Mouse (Mus musculus) layer of hippocampus, adult 18-20 months (tissue): Measurements from ENCODE around the gene Cc2d2b. TPM values are rescaled to one million over a fixed set of nuclear protein-coding genes. Genes with fewer than 3 reads are reported as not detected.

ENCODE experiments used
- DNase-seq, 2 experiments: peaks; one replicate each; pipeline ENCODE4 v3.0.0; 2022; ENCODE audit warnings: low spot score in 2 of 2
- total RNA-seq, 2 experiments: library from RNA; stranded (reverse); gene quantifications; 2 replicates each; pipeline ENCODE4 v1.2.3; 2021

Cc2d2b gene
- total RNA-seq, 2 experiments from 2014 or later, result 0.54 to 1.1 TPM

DNA sequence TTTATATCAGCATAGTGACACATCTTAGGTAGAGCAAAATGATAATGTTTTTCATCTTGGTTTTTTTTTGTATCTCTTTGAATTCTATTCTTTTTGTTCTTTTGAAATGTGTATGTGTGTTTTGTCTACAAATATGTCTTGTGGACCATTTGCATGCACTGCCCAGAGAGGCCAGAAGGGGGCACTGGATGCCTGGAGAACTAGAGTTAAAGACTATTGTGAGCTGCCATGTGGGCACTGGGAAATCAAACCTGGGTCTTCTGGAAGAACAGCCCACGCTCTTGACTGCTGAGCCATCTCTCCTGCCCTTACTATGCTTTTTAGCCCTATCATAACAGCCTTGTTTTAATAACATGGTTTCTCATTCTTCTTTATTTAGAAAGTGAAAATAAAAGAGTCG lies 5.8 kb downstream of the Cc2d2b start:
- DNase-seq, result no peak

DNA sequence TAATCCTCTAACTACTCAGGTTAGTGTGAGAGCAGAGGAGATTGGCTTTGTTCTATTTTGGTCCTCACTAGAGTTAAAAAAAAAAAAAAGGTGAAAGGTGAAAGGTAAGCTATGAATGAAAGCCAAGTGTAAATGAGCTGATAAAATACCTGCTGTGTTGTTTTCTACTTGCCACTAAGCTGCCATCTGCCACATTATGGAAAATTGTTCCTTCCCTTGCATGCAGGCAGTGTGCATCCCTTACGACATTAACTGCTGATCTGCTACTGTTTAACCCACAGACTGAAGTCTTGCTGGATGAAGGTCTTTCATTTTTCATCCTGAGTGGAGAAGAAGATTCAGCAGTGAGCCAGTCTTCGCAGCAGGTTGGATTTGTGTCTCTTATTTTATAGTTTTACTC lies 11.5 kb downstream of the Cc2d2b start:
- DNase-seq, result no peak

DNA sequence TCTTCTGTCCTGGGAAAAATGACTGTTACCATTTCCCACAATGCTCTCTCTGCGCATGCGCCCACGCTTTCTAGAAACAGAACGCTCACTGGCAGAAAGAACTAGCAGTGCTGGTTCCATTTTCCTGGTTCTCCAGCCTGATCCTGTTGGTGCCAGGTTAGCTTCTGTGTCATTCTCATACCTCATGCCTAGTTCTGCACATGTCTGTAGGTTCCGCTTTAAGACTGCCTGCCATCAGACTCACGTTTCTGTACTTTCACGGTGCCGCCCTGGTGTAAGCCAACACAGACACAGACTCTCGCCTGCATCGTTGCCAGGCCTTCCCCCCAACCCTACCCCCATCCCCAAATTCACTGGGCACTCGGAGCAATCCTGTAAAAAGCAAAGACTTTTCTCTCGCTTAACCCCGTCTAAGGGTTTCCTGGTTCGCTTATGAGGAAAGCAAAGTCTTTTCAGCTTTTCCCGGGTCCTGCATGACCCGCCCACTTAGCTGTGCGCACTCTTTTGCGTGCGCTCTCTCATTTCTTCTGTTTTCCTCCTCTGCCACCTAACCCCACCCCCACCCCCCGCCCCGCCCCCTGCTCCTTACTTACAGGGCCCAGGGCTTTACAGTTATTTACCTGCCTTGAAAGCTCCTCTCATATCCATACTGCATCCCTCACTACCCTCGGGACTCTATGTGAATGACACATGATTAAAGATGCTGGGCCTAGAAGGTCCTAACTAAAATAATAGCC lies 13.6 kb downstream of the Cc2d2b start:
- peak; percentile 42 to 80 for DNase-seq

DNA sequence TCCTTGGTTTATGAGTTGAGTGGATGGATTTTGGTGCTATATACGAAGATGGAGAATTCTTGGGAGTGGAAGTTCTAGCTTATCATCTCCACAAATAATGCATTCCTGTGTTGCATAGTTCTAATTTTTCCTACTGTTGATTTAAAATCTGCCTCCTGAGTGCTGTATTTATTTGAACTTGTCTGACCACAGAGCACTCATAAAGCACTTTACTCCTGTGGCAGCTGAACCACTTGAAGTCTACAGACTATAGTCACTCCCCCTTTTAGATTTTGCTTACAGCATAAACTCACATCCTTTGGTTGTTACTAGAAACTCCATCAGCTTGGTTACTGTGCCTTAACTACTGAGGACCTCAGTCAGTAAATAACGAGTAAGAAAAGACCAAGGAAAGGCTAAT lies 18.6 kb downstream of the Cc2d2b start:
- no peak for DNase-seq

DNA sequence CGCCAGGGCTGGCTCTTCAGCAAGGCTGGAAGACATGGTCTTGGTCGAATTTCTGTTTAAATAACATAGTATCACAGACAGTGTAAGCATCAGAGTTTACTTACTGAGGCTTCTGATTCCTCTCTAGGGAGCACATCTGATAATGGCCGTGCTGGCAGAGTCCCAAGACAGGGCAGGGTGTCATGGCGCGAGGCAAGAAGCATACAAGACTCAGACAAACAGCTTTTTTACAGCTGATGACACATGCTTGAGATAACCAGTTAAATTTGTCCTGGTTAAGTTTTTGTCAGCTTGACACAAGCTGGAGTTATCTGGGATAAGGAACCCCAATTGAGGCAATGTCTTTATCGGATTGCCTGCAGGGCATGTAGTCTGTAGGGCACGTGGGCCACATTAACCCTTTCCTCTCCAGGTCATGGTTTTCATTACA lies 20.8 kb downstream of the Cc2d2b start:
- no peak for DNase-seq

DNA sequence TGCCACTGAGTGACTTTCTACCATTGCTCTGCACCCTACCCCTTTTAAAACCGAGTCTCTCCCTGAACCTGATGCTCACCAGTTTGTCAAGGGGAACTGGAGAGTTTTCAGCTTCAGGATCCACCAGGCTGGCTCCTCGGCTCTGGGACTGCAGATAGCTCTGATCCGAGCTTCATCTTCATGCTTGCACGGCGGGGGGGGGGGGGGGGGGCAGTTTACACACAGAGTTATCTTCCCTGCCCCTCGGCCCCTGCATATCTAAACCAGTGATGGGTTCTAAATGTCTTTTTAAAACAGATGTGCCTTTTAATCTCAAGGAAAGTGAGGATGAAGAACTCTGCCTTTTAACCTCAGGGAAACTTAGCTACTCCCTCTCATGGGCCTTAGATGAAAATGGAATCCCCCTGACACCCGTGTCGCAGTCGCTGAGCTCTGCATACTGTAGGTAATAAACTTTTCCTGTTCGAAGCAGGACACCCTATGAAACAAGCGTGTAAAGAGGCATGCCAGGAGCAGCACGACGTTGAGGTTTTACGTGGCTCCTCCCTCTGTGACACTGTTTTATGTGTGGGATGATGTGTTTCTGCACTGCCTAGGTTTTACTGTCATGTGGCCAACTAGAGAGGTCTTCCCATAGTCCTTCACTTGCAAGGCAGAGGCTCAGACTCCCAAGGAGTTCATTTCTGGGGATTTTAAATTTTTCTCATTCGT lies 39.6 kb downstream of the Cc2d2b start:
- DNase-seq, result no peak

DNA sequence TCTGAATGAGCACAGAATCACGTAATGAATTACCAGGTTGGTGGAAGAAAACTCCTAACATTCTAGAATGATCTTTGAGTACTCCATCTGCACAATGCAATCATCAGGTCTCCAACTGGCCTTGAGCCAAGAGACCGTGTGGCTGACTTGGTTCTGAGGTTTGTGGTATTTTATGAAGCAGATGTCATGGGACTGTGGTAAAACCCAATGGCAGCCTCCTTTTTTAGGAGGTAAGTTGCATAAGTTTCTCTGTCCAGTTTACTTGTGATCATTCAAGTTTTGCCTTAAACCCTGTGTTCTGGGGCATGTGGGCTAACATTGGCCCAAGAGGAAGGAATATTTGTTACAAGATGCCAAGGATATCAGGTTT lies 40.1 kb downstream of the Cc2d2b start:
- peak in 1 of 2 experiments; percentile 1 for DNase-seq

DNA sequence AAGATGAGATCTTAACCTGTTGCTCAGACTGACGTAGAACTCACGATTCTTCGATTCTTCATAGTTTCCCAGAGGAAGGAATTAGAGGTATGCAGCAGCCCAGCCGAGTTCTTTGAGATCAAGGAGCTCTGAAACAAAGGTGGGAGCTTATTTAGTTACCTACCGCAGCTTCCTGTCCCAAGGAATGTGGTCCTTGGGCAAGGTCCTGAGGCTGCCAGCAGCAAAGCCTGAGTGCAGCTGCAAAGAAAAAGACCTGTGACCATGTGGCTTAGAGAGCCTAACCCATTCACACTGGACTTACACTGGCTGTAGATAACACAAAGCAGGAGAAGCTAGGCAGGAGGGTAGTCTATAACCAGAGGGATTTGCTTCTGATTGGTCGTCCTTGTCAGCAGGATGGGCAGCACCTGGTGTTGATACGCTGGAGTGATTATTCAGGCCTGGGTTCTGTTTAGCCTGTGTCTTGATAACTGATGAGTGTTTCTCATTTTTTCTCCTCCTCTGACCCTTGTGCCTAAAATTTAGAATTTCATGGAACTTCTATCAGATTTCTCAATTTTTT lies 56.7 kb downstream of the Cc2d2b start:
- no peak for DNase-seq

DNA sequence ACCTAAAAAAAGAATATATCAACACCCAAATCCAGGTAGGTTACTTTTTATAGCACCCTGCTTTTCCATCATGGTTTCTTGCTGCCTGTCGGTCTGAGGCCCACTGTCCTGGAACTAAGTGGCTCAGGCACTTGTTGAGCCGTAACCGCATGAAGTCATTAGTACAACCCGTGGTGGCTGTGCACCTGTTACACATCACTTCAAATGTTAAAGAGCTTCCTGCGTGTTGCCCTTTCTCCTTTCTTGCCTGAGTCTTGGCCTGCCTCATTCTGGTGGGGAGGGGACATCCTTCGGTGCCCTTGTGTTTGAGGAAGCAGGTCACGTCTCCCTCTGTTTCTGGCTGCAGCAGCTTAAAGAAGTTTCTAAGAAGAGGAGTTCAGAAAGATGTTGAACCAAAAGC lies 61.3 kb downstream of the Cc2d2b start:
- no peak for DNase-seq

DNA sequence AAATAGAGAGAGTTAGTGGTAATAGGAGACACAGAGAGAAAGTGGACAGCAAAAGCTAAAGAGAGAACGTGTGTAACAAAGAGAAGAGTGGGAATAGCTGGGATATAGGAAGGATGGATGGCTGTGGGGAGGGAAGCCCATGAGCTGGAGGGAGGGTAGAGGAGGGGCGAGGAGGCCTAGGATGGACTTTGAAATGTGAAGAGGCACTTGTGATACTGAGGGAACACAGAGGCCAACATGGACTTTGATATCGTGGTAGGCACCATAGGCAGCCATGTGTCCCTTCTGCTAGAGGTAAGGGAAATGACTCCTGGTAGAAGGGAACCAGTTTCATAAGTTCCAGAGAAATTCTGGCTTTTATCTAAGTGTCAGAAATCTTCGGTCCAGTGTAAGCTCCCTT lies 63.3 kb downstream of the Cc2d2b start:
- DNase-seq, result no peak

DNA sequence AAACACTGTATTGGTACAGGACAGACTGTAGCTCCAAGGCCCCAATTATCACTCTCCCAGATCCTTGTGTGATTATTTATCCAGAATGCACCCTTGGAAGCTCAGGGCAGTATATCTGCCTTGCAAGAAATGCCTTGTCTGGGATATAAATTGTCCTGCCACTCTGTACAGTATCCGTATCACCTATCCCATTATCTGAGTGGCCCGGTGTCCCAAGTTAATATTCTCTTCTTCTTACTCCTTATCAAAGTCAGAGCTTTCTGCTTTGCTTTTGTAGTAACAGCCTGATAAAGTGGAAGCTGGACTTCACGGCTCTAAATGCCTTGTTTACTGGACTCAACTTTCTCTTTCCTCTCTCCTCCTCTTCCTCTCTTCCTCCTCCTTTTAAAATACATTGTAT lies 64.2 kb downstream of the Cc2d2b start:
- no peak for DNase-seq

DNA sequence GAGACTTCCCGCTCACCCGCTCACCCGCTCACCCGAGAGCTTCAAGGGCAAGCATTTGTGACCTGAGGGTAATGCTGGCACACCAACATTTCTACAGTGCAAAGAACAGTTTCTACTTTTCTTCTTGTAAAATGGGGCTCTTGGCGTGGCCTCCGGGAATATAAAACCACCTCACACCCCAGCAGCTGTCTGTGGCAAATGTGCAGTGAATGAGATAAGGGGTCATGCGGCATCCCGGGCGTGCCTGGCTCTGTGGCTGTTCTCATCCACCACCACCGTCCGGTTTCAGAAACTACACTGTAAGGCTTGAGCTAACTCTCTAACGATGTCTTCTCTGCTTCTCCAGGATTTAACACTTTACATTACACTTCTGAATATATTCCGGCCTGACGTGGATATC lies 64.8 kb downstream of the Cc2d2b start:
- no peak for DNase-seq

DNA sequence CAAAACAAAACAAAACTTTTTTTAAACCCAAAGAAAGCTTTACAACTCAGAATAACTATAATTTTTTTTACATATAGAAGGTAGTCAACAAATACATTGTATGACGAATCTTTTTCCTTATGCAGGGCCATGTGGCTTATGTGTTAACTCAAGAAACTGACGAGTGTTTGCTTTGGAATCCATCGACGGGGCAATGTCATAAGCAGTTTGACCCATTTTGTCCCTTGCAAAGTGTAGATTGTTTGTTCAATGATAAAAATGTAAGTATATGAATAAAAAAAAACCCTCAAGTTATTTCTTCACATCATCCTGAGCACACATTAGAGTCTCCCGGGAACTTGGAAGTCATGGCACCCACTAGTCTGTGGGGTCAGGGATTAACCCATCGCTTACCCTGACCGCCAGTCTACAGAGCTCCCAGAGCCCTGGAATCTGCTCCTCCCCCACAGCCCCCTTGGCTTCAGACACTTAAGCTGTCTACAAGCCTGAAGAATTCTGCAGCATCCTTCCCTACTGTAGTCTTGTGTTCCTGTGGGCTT lies 67.2 kb downstream of the Cc2d2b start:
- no peak for DNase-seq

DNA sequence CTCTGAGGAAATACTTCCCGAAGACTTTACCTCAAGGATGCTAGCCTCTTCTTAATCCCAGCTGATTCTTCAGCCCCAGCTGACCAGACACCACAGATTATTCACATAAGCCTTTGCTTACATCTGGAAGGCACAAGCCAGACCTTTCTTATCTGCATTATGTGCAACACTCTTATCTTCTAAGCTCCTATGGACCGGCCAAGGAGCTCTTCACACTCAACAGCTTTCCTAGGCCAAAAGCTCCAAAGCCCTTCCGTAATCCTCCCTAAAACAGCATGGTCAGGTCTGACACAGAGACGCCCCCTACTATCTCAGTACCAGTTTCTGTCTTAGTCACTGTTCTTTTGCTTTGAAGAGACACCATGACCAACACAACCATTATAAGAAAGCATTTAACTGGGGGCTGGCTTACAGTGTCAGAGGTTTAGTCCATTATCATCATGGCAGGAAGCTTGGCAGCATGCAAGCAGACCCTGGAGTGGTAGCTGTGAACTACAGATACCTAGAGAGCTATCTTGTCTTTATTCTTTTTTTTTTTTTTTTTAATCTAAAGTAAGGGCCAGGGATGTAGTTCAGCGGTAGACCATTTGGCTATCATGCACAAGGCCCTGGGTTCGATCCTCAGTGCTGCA lies 69.5 kb downstream of the Cc2d2b start:
- DNase-seq, result no peak

DNA sequence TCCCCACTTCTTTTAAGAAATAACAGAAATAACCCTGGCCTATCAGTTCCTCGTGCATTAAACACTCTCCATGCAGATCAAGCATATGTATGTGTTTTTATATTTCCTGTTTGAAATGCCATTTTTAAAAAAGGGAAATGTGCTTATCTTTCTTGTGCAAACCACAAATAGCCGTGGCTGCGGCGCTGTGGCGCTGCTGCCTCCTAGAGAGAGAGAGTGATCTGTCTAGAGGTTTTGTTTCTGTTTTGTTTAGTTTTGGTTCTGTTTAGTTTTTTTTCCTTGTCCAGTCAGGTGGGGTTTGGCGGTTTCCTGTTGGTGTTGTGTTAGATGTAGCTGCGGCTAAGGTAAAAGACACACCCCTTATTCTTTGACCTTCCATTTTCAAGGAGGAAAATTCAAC lies 70.2 kb downstream of the Cc2d2b start:
- DNase-seq, result no peak

DNA sequence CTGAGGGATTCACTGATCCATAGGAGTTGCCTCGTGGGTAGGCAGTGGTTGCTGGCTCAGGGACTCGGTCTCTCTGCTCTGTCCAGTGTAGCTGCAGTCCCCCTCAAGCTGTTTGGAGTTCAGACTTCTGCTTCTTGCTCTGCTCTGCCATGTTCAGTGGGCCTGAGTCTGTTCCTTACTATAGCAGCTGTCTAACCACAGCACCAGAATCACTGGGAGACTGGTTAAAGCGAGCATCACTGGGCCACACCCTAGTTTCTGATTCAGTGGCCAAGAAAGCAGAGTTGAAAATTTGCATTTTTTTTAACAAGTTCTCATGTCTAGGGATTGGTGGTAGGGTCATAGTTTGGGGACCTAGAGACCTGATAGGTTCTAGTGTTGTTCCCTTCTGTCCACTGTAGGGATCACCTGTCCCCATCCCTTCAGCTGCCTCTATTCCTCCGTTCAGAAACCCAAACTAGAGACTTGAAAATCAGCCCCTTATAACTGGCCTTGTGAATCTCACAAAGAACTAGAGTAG lies 72.8 kb downstream of the Cc2d2b start:
- DNase-seq, result no peak

DNA sequence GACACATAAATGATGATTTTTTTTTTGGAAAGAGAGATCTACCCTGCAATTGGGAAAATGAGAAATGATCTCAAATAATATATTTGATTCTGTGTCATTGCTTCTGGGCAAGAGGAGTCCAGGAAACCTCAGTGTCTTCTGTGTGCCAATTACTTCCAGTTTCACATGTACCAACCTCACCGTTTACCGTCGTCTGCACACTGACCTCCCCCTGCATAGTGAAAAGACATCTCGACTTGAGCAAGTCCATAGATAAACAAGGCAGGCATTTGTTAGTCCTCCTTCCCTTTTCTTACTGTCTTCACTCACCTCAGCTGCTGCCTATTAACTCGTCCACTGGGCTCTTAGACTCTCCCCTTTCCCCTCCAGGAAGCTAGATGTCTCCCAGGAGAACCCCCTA lies 77.1 kb downstream of the Cc2d2b start:
- DNase-seq, result no peak

DNA sequence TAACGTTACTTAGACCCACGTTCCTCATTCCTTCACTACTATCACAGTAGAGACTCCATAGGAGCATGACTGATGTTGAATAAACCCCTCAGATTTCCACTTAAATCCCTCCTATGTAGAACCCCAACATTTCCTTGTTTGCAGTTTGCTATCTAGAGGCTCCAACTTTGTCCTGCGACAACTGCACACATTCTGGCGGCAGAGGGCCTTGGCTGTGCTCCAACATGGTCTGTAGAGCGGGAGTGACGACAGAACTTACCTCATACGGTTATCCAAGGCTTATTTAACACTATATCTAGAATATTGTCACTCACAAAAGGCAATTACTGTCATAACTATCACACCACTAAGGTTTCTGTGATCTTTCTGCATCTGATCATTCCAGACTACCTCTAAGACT lies 78.2 kb downstream of the Cc2d2b start:
- no peak for DNase-seq

DNA sequence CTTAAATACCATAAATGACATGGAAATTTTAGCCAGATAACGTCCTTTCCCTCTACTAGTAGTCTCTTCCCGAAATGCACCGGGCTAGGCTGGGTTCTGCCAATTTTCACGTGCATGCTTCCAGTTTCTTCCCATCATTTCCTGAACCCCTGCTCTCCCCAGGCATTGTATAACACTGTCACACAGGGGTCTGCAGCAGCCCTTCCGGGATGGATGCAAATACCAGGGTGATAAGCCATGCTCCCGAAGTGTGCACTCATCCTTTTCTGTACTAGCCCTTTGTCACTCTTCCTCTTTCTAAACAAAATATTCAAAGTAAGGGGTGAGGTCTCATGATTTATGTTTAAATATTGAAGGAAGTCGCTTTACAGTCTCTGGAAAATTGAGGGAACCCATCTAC lies 81.6 kb downstream of the Cc2d2b start:
- no peak for DNase-seq

DNA sequence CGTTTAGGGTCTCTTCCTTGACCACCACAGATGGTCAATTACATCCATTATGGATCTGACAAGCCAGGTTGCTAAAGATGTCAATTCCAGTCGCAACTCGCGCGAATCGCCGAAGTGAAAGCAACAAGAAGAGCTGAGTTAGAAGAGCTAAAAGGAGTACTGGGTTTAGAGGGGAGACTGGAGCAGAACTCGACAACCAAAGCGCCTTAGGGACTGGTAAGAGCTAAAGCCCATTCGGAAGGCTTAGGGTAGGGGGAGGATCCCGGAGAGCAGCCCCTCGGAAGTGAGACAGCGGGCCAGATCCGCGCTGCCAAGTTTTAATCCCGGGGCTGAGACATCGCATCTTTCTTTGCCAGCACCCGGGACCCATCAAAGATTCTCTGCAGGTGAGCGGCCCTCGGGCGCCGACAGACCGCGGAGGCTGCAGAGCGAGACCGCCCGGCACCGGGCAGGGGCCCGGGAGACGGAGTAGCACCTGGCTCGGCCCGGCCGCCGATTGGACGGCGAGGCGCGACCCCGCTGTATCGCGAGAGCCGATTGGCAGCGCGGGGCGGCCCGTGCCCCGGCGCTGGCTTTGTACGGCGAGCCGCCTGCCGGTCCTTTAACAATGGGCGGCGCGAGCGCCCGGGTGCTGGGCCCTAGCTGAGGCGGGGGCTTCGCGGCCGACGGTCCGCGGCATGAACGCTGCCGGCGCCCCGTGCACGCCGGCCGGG lies 82.3 kb downstream of the Cc2d2b start, which contains the start of gene Ccnj:
Ccnj (plus strand) TSS at position 577 of the 713 bp plus-strand sequence.
- peak; percentile 87 to 95 for DNase-seq
